Mouse (Mus musculus): ENCODE results near the gene Galnt7. TPM values are rescaled to one million over a fixed set of nuclear protein-coding genes. Genes with fewer than 3 reads are reported as not detected.
A peak's percentile ranks its signal among the peaks of the same experiment; 100 is the strongest.

The Galnt7 gene
- 1 to 10 TPM; 7.5 to 9.8 TPM for total RNA-seq (2021)

- intact Hi-C loops (cut with DNase I) = loop anchor here (5.0 kb wide), 2 partner anchors 75 to 140 kb away; no protein-coding TSS in a partner anchor
- peak; percentile 49 to 60 for DNase-seq (ENCODE audit: low spot score in 2 of 2)
These were observed at the start of gene Galnt7 for GRCm38 (mm10) chr8:57652456-57653055. TSS of gene Galnt7 (minus strand) at chr8:57653032.

- intact Hi-C loops (cut with DNase I) = no loop called here
- DNase-seq (ENCODE audit: low spot score in 2 of 2) = no peak
These were observed 35.8 kb upstream of the Galnt7 start for GRCm38 (mm10) chr8:57688633-57689032.

- intact Hi-C loops (cut with DNase I) = no loop called here
- DNase-seq (ENCODE audit: low spot score in 2 of 2) = no peak
These were observed 33.0 kb upstream of the Galnt7 start for GRCm38 (mm10) chr8:57685803-57686202.

- DNase-seq (ENCODE audit: low spot score in 2 of 2) = no peak
- intact Hi-C loops (cut with DNase I) = no loop called here
These were observed 27.2 kb upstream of the Galnt7 start for GRCm38 (mm10) chr8:57680044-57680443.

- intact Hi-C loops (cut with DNase I) = no loop called here
- DNase-seq (ENCODE audit: low spot score in 2 of 2) = no peak
These were observed 11.3 kb upstream of the Galnt7 start for GRCm38 (mm10) chr8:57664121-57664520.

GRCm38 (mm10) chr8:57660019-57660418, 7.2 kb upstream of the Galnt7 start:
- intact Hi-C loops (cut with DNase I) = no loop called here
- no peak for DNase-seq (ENCODE audit: low spot score in 2 of 2)

- no peak for DNase-seq (ENCODE audit: low spot score in 2 of 2)
- intact Hi-C loops (cut with DNase I) = no loop called here
These were observed 3.6 kb upstream of the Galnt7 start for GRCm38 (mm10) chr8:57656446-57656845.

GRCm38 (mm10) chr8:57654146-57654545, 1.3 kb upstream of the Galnt7 start:
- intact Hi-C loops (cut with DNase I) = loop anchor here (5.0 kb wide), 2 partner anchors 77 to 138 kb away; no protein-coding TSS in a partner anchor
- DNase-seq (ENCODE audit: low spot score in 2 of 2) = no peak

- no peak for DNase-seq (ENCODE audit: low spot score in 2 of 2)
- intact Hi-C loops (cut with DNase I) = loop anchor here (5.0 kb wide), 2 partner anchors 76 to 139 kb away; no protein-coding TSS in a partner anchor
These were observed 915 bp upstream of the Galnt7 start for GRCm38 (mm10) chr8:57653768-57654125.

- DNase-seq (ENCODE audit: low spot score in 2 of 2) = peak; percentile 21 to 27
- intact Hi-C loops (cut with DNase I) = loop anchor here (5.0 kb wide), 2 partner anchors 76 to 139 kb away; no protein-coding TSS in a partner anchor
These were observed 380 bp upstream of the Galnt7 start for GRCm38 (mm10) chr8:57653056-57653767.

- intact Hi-C loops (cut with DNase I) = loop anchor here (5.0 kb wide), 2 partner anchors 75 to 140 kb away; no protein-coding TSS in a partner anchor
- DNase-seq (ENCODE audit: low spot score in 2 of 2) = peak; percentile 71 to 77
These were observed 960 bp downstream of the Galnt7 start for GRCm38 (mm10) chr8:57651689-57652455.

GRCm38 (mm10) chr8:57651357-57651688, 1.5 kb downstream of the Galnt7 start:
- intact Hi-C loops (cut with DNase I) = loop anchor here (5.0 kb wide), 2 partner anchors 74 to 141 kb away; no protein-coding TSS in a partner anchor
- DNase-seq (ENCODE audit: low spot score in 2 of 2) = no peak

- intact Hi-C loops (cut with DNase I) = loop anchor here (5.0 kb wide), 2 partner anchors 73 to 142 kb away; no protein-coding TSS in a partner anchor
- DNase-seq (ENCODE audit: low spot score in 2 of 2) = no peak
These were observed 2.6 kb downstream of the Galnt7 start for GRCm38 (mm10) chr8:57650216-57650615.

GRCm38 (mm10) chr8:57647566-57647965, 5.3 kb downstream of the Galnt7 start:
- no peak for DNase-seq (ENCODE audit: low spot score in 2 of 2)
- intact Hi-C loops (cut with DNase I) = no loop called here

GRCm38 (mm10) chr8:57644281-57644680, 8.6 kb downstream of the Galnt7 start:
- intact Hi-C loops (cut with DNase I) = no loop called here

GRCm38 (mm10) chr8:57642722-57643121, 10.1 kb downstream of the Galnt7 start:
- intact Hi-C loops (cut with DNase I) = no loop called here
- no peak for DNase-seq (ENCODE audit: low spot score in 2 of 2)

More at GRCm38 (mm10) chr8:57644281-57644680, 8.6 kb downstream of the Galnt7 start:
- no peak for DNase-seq (ENCODE audit: low spot score in 2 of 2)

- intact Hi-C loops (cut with DNase I) = no loop called here
- no peak for DNase-seq (ENCODE audit: low spot score in 2 of 2)
These were observed 13.9 kb downstream of the Galnt7 start for GRCm38 (mm10) chr8:57638925-57639324.

GRCm38 (mm10) chr8:57637599-57638280, 15.1 kb downstream of the Galnt7 start:
- intact Hi-C loops (cut with DNase I) = no loop called here
- DNase-seq (ENCODE audit: low spot score in 2 of 2) = no peak

- DNase-seq (ENCODE audit: low spot score in 2 of 2) = no peak
- intact Hi-C loops (cut with DNase I) = no loop called here
These were observed 16.1 kb downstream of the Galnt7 start for GRCm38 (mm10) chr8:57636698-57637097.

GRCm38 (mm10) chr8:57636281-57636680, 16.6 kb downstream of the Galnt7 start:
- intact Hi-C loops (cut with DNase I) = no loop called here
- no peak for DNase-seq (ENCODE audit: low spot score in 2 of 2)

All from left cerebral cortex, postnatal 36 days (tissue).